ENCODE assay signal across 14 mouse cellular contexts in genomic region chr9:87682247-87682646, GRCm38 (mm10). TPM values are rescaled to one million over a fixed set of nuclear protein-coding genes. Genes with fewer than 3 reads are reported as not detected.
DNase-seq lines count a peak whose midpoint lies in the region; ATAC-seq lines count a peak whose summit lies in the region.
"Had no signal": no experiment of that assay in that cellular context is flagged by ENCODE, and none has a peak within 500 bp of the region (broad histone marks: within the 10 kb centered on the region; RNA-seq: fewer than 3 reads in every experiment).

No protein-coding gene starts in this region.

- no peaks in the 10 kb centered on the region for H3K27me3 ChIP-seq in neural tube, embryonic 11.5 days (ENCODE audit: control insufficient read depth, insufficient read depth, low read length)
- H3K27me3 ChIP-seq: heart, embryonic 13.5 days; neural tube, embryonic 12.5 days had no signal

- no peak overlapping the region for H3K4me2 ChIP-seq in neural tube, embryonic 11.5 days (ENCODE audit: low read depth)
- H3K4me2 ChIP-seq: heart, embryonic 13.5 days; hindbrain, embryonic 14.5 days; neural tube, embryonic 12.5 days had no signal

- H3K9me3 ChIP-seq in neural tube, embryonic 11.5 days (ENCODE audit: control insufficient read depth, low read length): no peaks in the 10 kb centered on the region
- H3K9me3 ChIP-seq: heart, embryonic 13.5 days; neural tube, embryonic 12.5 days had no signal

- ATAC-seq in neural tube, embryonic 11.5 days (ENCODE audit: insufficient read depth, low FRiP score, low TSS enrichment): no peak
- ATAC-seq in erythroblast, adult 5-6 weeks (replicated peaks; ENCODE audit: low FRiP score, poor library complexity, severe bottlenecking): no peak

- no peak overlapping the region for H3K27ac ChIP-seq in neural tube, embryonic 11.5 days (ENCODE audit: low read depth, low read length)
- H3K27ac ChIP-seq: heart, embryonic 13.5 days; hindbrain, embryonic 14.5 days; neural tube, embryonic 12.5 days had no signal

- peak; percentile 20 for DNase-seq in embryo, embryonic 10 days (ENCODE audit: low spot score)
- DNase-seq in embryo, embryonic 9.5 days (ENCODE audit: extremely low spot score): no peak
- DNase-seq in kidney, postnatal 10 days: peak; percentile 10
- no peak for DNase-seq in kidney, adult 9 months
- peak; percentile 13 for DNase-seq in retina, postnatal 1 day
- no peak for DNase-seq in retina, embryonic 14.5 days (ENCODE audit: low spot score)
- peak; percentile 43 for DNase-seq in neural tube, embryonic 11.5 days (ENCODE audit: low spot score)
- DNase-seq: cerebellum, adult 18-20 months; thymus, postnatal 25 days had no signal

- 56% methylated on average over 11 of the region's 11 CpGs for WGBS in neural tube, embryonic 11.5 days

- no peaks in the 10 kb centered on the region for H3K36me3 ChIP-seq in neural tube, embryonic 11.5 days (ENCODE audit: control insufficient read depth, insufficient read depth, low read length)
- H3K36me3 ChIP-seq: heart, embryonic 13.5 days; neural tube, embryonic 12.5 days had no signal

- no peaks in the 10 kb centered on the region for H3K4me1 ChIP-seq in neural tube, embryonic 11.5 days (ENCODE audit: control insufficient read depth, insufficient read depth, low read length)
- H3K4me1 ChIP-seq: neural tube, embryonic 12.5 days had no signal

- H3K9ac ChIP-seq in neural tube, embryonic 11.5 days (ENCODE audit: low read length): no peak overlapping the region
- H3K9ac ChIP-seq: heart, embryonic 13.5 days; hindbrain, embryonic 14.5 days; neural tube, embryonic 12.5 days had no signal

- H3K4me3 ChIP-seq in neural tube, embryonic 11.5 days (ENCODE audit: low read depth, low read length): no peak overlapping the region
- H3K4me3 ChIP-seq: erythroblast, embryonic 14.5 days; heart, embryonic 13.5 days; neural tube, embryonic 12.5 days had no signal

RNA-seq across cellular contexts. Expression of gene Tbx18, which starts 48.8 kb away (rescaled TPM):
- polyA plus RNA-seq in neural tube, embryonic 11.5 days (2014; fragmentation: Nextera tagmentation; extraction: Ambion mirVana): 1.7 and 2.9 TPM in 2 replicates
- not detected in 2 replicates for total RNA-seq in erythroblast, adult 5-6 weeks (2015; ENCODE audit: low replicate concordance)
- total RNA-seq in erythroblast, adult 5-6 weeks (2017; ENCODE audit: low replicate concordance): 0.68 TPM in 1 of 2 replicates, not detected in the other
- polyA plus RNA-seq: erythroblast, embryonic 14.5 days had no signal

Comparison
In these comparisons a context has a peak if more than half of its experiments do, and no peak if none do; other contexts are left out.
1. DNase-seq: peak in embryo, embryonic 10 days (single experiment), kidney, postnatal 10 days (single experiment), retina, postnatal 1 day (single experiment) and neural tube, embryonic 11.5 days (single experiment); none in embryo, embryonic 9.5 days (single experiment), kidney, adult 9 months (single experiment) and retina, embryonic 14.5 days (single experiment).